Mouse (Mus musculus): Measurements from ENCODE around the gene Me3. TPM values are rescaled to one million over a fixed set of nuclear protein-coding genes. Genes with fewer than 3 reads are reported as not detected.

Gene Me3
- total RNA-seq, 1 experiment from 2014 or later, result not detected

GRCm38 (mm10) chr7:89647864-89648263, 15.7 kb downstream of the Me3 start:
- no peak for ATAC-seq (replicated peaks in 1 of 2; ENCODE audit: insufficient read depth in 1 of 2, low FRiP score in 2 of 2, low TSS enrichment in 1 of 2, low read depth in 1 of 2, poor library complexity in 2 of 2, severe bottlenecking in 2 of 2)

- no peak for ATAC-seq (replicated peaks in 1 of 2; ENCODE audit: insufficient read depth in 1 of 2, low FRiP score in 2 of 2, low TSS enrichment in 1 of 2, low read depth in 1 of 2, poor library complexity in 2 of 2, severe bottlenecking in 2 of 2)
Observed at GRCm38 (mm10) chr7:89657183-89657582, 25.0 kb downstream of the Me3 start.

GRCm38 (mm10) chr7:89657692-89658212, 25.6 kb downstream of the Me3 start:
- no peak for ATAC-seq (replicated peaks in 1 of 2; ENCODE audit: insufficient read depth in 1 of 2, low FRiP score in 2 of 2, low TSS enrichment in 1 of 2, low read depth in 1 of 2, poor library complexity in 2 of 2, severe bottlenecking in 2 of 2)

GRCm38 (mm10) chr7:89664197-89664596, 32.0 kb downstream of the Me3 start:
- peak; percentile 74 to 75 for ATAC-seq (replicated peaks in 1 of 2; ENCODE audit: insufficient read depth in 1 of 2, low FRiP score in 2 of 2, low TSS enrichment in 1 of 2, low read depth in 1 of 2, poor library complexity in 2 of 2, severe bottlenecking in 2 of 2)

GRCm38 (mm10) chr7:89666361-89666760, 34.2 kb downstream of the Me3 start:
- no peak for ATAC-seq (replicated peaks in 1 of 2; ENCODE audit: insufficient read depth in 1 of 2, low FRiP score in 2 of 2, low TSS enrichment in 1 of 2, low read depth in 1 of 2, poor library complexity in 2 of 2, severe bottlenecking in 2 of 2)

GRCm38 (mm10) chr7:89667570-89667969, 35.4 kb downstream of the Me3 start:
- ATAC-seq (replicated peaks in 1 of 2; ENCODE audit: insufficient read depth in 1 of 2, low FRiP score in 2 of 2, low TSS enrichment in 1 of 2, low read depth in 1 of 2, poor library complexity in 2 of 2, severe bottlenecking in 2 of 2), result no peak

GRCm38 (mm10) chr7:89669461-89669860, 37.3 kb downstream of the Me3 start:
- no peak for ATAC-seq (replicated peaks in 1 of 2; ENCODE audit: insufficient read depth in 1 of 2, low FRiP score in 2 of 2, low TSS enrichment in 1 of 2, low read depth in 1 of 2, poor library complexity in 2 of 2, severe bottlenecking in 2 of 2)

GRCm38 (mm10) chr7:89671104-89671831, 39.1 kb downstream of the Me3 start:
- no peak for ATAC-seq (replicated peaks in 1 of 2; ENCODE audit: insufficient read depth in 1 of 2, low FRiP score in 2 of 2, low TSS enrichment in 1 of 2, low read depth in 1 of 2, poor library complexity in 2 of 2, severe bottlenecking in 2 of 2)

- no peak for ATAC-seq (replicated peaks in 1 of 2; ENCODE audit: insufficient read depth in 1 of 2, low FRiP score in 2 of 2, low TSS enrichment in 1 of 2, low read depth in 1 of 2, poor library complexity in 2 of 2, severe bottlenecking in 2 of 2)
Observed at GRCm38 (mm10) chr7:89676176-89676575, 44.0 kb downstream of the Me3 start.

GRCm38 (mm10) chr7:89677850-89678249, 45.7 kb downstream of the Me3 start:
- ATAC-seq (replicated peaks in 1 of 2; ENCODE audit: insufficient read depth in 1 of 2, low FRiP score in 2 of 2, low TSS enrichment in 1 of 2, low read depth in 1 of 2, poor library complexity in 2 of 2, severe bottlenecking in 2 of 2), result no peak

- peak; percentile 61 to 71 for ATAC-seq (replicated peaks in 1 of 2; ENCODE audit: insufficient read depth in 1 of 2, low FRiP score in 2 of 2, low TSS enrichment in 1 of 2, low read depth in 1 of 2, poor library complexity in 2 of 2, severe bottlenecking in 2 of 2)
Observed at GRCm38 (mm10) chr7:89678719-89679118, 46.5 kb downstream of the Me3 start.

- peak; percentile 97 to 98 for ATAC-seq (replicated peaks in 1 of 2; ENCODE audit: insufficient read depth in 1 of 2, low FRiP score in 2 of 2, low TSS enrichment in 1 of 2, low read depth in 1 of 2, poor library complexity in 2 of 2, severe bottlenecking in 2 of 2)
Observed at GRCm38 (mm10) chr7:89679139-89679538, 46.9 kb downstream of the Me3 start.

- ATAC-seq (replicated peaks in 1 of 2; ENCODE audit: insufficient read depth in 1 of 2, low FRiP score in 2 of 2, low TSS enrichment in 1 of 2, low read depth in 1 of 2, poor library complexity in 2 of 2, severe bottlenecking in 2 of 2), result no peak
Observed at GRCm38 (mm10) chr7:89679621-89680140, 47.5 kb downstream of the Me3 start.

- ATAC-seq (replicated peaks in 1 of 2; ENCODE audit: insufficient read depth in 1 of 2, low FRiP score in 2 of 2, low TSS enrichment in 1 of 2, low read depth in 1 of 2, poor library complexity in 2 of 2, severe bottlenecking in 2 of 2), result no peak
Observed at GRCm38 (mm10) chr7:89680891-89681290, 48.7 kb downstream of the Me3 start.

GRCm38 (mm10) chr7:89681666-89682470, 49.7 kb downstream of the Me3 start:
- ATAC-seq (replicated peaks in 1 of 2; ENCODE audit: insufficient read depth in 1 of 2, low FRiP score in 2 of 2, low TSS enrichment in 1 of 2, low read depth in 1 of 2, poor library complexity in 2 of 2, severe bottlenecking in 2 of 2), result no peak

- ATAC-seq (replicated peaks in 1 of 2; ENCODE audit: insufficient read depth in 1 of 2, low FRiP score in 2 of 2, low TSS enrichment in 1 of 2, low read depth in 1 of 2, poor library complexity in 2 of 2, severe bottlenecking in 2 of 2), result peak in 1 of 2 experiments; percentile 53; a peak in 2 of 4 replicates
Observed at GRCm38 (mm10) chr7:89698186-89698585, 66.0 kb downstream of the Me3 start.

- no peak for ATAC-seq (replicated peaks in 1 of 2; ENCODE audit: insufficient read depth in 1 of 2, low FRiP score in 2 of 2, low TSS enrichment in 1 of 2, low read depth in 1 of 2, poor library complexity in 2 of 2, severe bottlenecking in 2 of 2)
Observed at GRCm38 (mm10) chr7:89699668-89700350, 67.6 kb downstream of the Me3 start.

GRCm38 (mm10) chr7:89700511-89700910, 68.3 kb downstream of the Me3 start:
- ATAC-seq (replicated peaks in 1 of 2; ENCODE audit: insufficient read depth in 1 of 2, low FRiP score in 2 of 2, low TSS enrichment in 1 of 2, low read depth in 1 of 2, poor library complexity in 2 of 2, severe bottlenecking in 2 of 2), result no peak

Measured in hematopoietic stem cell, adult 5-6 weeks (primary cell).